Mouse (Mus musculus) T-helper 1 cell (primary cell): ENCODE measurements around the gene Ppm1l.
"Not testable (repeated sequence)": the region's sequence is repeated elsewhere in the genome, so short reads cannot be mapped to it uniquely, and the experiment has no call there.

ENCODE experiments used
- in situ Hi-C: fragments of 300-600 bp; cut with MboI, MseI; formaldehyde crosslinking; loops from one replicate; pipeline ENCODE4 v1.15.1; 2025; ENCODE audit warnings: high pct_unique_total_duplicates

Gene Ppm1l

GRCm38 (mm10) chr3:69532687-69533086, 216.0 kb downstream of the Ppm1l start:
- in situ Hi-C loops = no loop called here

DNA sequence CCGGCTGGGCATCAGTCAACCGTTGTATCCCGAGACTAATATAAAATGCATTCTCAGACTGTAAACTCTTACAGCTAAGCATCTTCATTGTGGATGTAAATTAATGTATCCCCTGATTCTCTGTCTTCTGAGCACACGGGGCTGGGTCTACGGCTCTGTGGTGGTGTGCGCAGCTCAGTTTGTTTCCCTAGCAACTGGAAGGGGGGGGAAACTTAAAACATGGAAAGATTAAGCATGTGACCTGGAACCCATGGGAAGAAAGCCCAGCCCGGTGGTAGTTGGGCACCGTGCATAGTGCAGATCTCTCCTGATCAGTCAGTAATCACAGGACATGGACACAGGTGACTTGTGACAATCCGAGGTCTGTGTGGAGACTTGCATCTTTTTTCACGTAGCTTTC, 218.8 kb downstream of the Ppm1l start:
- in situ Hi-C loops = no loop called here

DNA sequence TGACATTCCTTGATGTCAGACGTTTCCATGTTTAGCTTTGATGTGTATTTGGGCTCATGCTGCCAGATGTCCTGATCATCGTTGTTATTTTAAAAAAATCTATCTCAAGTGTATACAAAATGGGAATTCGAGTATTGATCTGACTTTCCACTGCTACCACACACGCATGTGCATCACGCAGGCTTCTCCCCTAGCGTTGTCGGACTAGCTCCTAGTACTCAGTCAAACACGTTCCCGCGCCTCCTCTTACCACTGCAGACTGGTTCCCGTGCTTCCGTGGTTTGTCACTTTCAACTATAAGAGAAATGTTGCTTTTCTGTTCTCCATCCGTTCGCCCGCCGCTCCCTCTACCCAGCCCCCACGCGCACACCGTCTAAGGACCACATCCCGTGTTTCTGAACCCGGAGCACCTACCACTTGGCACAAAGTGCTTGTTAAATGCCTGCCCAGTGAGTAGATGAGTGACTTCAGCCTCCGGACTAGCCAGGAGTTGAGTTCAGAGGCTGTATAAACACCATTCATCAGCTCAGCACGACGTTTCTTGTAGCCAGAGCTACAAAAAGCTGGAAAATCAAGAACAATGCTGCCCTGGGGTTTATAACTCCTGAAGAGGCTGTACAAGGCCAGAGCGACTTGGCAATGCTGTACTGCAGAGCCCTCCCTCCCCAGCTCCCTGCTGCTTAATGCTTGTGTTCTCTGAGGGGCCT, 219.4 kb downstream of the Ppm1l start:
- in situ Hi-C loops = no loop called here

DNA sequence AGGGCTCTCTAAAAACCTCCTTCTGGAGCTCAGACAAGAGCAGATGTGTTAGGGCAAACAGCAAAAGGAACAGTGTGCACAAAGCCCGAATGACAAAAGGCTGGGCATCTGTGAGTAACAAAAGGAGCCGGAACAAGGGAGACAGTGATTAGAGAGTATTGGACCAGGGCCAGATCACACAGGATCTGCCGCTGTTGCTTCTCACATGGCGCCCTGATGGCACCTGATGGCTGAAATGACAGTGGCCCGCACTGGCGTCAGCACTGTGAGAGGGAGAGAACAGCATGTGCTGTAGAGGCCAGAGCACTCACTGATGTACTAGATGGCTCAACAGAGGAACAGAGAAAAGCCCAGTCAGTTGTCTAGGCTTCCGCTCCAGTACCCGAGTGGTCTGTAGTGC, 226.3 kb downstream of the Ppm1l start:
- in situ Hi-C loops = no loop called here

DNA sequence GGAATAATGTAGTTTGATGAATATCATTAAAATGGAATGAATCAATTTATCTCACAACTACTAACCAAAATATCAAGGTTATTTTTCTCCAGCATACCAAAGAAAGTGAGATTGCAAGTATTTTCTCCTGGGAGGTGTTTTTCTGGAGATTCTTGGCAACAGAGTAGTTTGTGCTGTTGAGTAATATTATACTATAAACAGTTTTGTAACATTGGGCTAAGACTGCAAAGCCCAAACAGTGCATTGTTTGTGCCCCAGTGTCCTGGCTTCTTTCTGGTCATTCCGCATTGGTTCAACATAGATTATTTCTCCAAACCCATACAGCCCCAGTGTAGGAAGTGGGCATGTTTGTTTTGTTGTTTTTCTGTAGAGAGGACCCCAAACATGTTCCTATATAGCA, 227.1 kb downstream of the Ppm1l start:
- in situ Hi-C loops = no loop called here

DNA sequence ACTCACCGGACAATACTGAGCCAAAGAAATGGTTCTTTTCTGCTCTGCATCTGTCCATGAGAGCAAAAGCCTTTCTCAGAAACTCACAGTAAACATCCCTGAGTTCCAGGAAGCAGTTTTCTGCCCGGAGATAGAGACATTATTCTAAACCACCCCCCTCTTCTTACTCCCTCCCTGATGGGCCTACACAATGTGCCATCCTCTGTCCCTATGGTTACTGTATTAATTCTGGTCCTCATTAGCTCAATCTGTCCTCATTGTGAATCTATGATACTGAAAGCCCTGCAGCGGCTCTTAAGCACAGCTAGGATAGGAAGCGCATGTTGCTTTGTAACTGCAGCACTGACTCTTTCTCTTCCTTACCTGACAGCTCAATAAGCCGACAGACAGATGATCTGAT, 228.4 kb downstream of the Ppm1l start:
- in situ Hi-C loops = no loop called here

DNA sequence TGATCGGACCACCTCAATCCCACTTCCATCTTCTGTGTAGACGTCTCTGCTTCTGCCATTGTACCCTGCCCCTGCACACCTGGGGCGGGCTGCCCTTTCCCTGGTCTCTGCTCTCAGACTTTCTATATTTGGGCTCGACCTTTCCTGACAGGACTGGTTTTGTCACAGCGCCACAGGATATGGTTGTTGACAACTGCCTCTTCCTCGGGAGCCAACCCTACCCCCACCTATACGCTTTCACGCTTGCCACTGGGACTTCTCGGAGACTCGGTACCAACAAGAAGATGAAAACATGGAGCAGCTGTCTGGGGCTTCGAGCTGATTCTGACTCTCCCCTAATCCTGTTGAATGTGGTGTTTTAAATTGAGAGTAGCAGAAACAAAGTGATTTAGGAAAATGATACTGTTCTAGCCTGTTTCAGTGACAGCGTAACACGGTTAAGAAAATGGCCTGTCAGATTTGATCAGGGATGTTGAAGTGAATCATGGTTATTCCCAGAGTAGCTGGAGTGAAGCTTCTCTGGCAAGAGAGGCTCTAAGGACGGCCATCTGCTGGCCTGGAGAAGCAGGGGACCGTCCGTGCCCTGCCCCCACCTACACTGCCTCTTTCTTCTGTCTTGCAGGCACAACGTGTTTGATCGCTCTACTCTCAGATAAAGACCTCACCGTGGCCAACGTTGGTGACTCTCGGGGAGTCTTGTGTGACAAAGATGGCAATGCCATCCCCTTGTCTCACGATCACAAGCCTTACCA, 232.2 kb downstream of the Ppm1l start:
- in situ Hi-C loops = no loop called here

DNA sequence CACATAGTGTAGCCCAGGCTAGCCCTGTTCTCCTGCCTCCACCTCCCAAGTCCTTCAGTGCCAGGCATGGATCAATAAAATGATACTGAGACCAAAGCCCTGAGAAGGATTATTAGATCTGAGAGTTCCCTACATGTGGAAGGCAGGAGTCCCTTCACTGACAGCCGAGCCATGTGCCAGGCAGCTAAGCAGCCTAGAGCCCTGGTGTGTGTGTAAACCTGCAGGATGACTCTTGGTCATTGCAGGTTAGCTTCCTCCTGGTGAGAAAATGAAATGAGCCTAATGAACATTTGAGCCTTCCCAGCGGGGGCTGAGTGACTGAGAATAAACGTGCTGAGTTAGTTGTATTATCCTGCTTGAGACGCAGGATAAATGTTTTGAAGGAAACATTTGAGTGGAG, 232.9 kb downstream of the Ppm1l start:
- in situ Hi-C loops = no loop called here

GRCm38 (mm10) chr3:69555511-69555910, 238.8 kb downstream of the Ppm1l start:
- in situ Hi-C loops = no loop called here

- in situ Hi-C loops = no loop called here
Measured at GRCm38 (mm10) chr3:69556092-69556778, 239.6 kb downstream of the Ppm1l start.

DNA sequence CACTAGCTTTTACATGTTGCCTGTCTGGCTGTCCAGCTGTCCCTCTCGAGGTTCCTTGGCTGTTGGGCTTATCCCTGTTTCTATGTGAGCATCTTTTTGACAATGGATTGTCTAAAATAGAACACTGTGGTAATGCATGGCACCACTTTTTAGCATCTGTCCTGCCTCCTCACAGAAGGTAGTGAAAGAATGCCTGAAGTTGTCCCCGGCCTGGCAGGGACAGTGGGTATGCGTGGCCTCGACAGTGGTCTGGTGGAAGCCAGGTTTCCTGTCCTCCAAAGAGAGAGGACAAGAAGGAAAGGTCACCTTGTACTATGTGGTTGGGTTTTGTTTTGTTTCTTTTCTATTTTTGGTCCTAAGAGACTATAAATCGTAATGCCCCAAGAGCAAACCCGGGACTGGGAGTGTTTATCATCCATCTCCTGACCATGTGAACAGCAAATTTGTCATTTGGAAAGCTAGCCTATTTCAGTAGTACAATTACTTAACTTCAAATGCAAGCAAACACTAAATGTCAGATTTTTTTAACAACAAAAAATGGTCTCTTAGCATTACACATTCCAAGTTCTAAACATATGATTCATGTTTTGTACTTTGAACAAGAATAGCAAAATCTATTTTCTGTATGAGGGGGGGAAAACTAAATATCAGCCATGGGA, 242.8 kb downstream of the Ppm1l start:
- in situ Hi-C loops = no loop called here

DNA sequence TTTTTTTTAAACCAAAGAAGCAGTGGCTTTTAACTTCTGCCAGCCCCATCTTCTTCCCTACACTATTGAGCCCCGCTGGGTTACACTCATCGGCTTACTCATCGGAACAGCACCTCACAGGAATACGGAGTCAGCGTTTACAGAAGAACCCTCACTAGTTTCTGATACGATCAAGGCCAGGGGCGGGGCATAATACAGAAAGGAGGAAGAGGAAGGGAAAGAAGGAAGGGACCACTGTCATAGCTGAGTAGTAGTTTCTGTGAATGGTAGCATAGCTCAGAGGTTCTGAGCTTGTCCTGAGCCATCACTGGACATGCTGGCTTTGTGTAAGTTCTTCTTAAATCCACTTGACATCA, 243.3 kb downstream of the Ppm1l start:
- in situ Hi-C loops = no loop called here

GRCm38 (mm10) chr3:69561686-69562085, 245.0 kb downstream of the Ppm1l start:
- in situ Hi-C loops = no loop called here

- in situ Hi-C loops = no loop called here
Measured at GRCm38 (mm10) chr3:69563406-69563805, 246.7 kb downstream of the Ppm1l start.

DNA sequence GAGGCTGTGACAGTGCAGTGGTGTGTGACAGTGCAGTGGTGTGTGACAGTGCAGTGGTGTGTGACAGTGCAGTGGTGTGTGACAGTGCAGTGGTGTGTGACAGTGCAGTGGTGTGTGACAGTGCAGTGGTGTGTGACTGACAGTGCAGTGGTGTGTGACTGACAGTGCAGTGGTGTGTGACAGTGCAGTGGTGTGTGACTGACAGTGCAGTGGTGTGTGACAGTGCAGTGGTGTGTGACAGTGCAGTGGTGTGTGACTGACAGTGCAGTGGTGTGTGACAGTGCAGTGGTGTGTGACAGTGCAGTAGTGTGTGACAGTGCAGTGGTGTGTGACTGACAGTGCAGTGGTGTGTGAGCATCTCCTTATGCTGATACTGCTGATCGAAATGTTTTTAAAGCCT, 248.9 kb downstream of the Ppm1l start:
- in situ Hi-C loops = not testable (repeated sequence)

DNA sequence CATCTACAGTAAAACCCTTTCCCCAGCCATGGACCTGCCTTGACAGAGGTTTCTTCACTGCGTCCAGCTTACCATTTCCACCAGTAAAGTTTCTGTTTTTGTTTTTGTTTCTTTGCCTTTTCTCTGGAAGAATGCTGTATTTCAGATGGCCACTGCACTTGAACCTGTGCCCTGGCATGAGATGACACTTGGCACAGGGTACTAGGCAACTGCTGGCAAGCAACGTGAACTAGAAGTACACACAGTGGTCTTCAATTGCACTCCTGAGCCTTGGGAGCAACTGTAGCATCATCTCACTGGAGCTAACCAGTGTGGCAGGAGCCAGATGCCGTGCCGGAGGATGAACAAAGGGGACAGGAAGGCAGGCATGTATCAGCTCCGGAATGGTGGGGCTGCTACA, 255.9 kb downstream of the Ppm1l start:
- in situ Hi-C loops = loop anchor here (10.0 kb wide), 1 partner anchor 132 kb away; no protein-coding TSS in a partner anchor

DNA sequence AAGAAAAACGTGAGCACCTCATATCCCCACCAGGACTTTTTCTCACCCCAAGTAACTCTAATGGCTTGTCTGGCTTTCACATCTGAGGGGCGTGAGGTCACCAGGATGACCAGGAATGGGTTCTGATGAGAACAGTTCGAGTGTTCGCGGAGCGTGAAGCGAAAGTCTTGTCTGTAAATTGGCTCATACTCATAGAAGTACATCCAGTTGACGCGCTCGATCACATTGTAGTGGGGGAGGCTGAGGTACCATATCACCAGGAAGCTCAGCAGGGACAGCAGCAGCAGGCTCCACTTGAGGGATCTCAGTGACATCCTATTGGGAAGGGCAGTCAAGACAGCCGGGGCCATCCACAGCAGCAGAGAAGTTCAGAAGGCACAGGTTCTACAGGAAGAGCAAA, 258.9 kb downstream of the Ppm1l start:
- in situ Hi-C loops = loop anchor here (10.0 kb wide), 1 partner anchor 129 kb away; no protein-coding TSS in a partner anchor

- in situ Hi-C loops = loop anchor here (10.0 kb wide), 1 partner anchor 128 kb away; no protein-coding TSS in a partner anchor
Measured at GRCm38 (mm10) chr3:69576715-69577114, 260.1 kb downstream of the Ppm1l start.

DNA sequence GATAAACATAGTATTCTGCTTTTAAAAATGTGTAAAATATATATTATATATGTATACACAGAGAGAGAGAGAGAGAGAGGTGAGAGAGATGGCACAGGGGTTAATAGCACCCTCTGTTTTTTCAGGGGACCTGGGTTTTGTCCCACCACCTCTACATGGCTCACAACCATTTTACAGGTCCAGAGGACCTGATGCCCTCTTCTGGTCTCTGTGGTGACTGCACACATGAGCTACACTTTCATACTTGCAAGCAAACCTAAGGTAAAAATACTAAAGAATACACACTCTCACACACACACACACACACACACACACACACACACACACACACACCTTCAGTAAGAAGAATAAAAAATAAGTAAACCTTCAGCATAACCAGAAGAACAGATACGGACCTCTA, 262.1 kb downstream of the Ppm1l start:
- in situ Hi-C loops = loop anchor here (10.0 kb wide), 1 partner anchor 126 kb away; no protein-coding TSS in a partner anchor

DNA sequence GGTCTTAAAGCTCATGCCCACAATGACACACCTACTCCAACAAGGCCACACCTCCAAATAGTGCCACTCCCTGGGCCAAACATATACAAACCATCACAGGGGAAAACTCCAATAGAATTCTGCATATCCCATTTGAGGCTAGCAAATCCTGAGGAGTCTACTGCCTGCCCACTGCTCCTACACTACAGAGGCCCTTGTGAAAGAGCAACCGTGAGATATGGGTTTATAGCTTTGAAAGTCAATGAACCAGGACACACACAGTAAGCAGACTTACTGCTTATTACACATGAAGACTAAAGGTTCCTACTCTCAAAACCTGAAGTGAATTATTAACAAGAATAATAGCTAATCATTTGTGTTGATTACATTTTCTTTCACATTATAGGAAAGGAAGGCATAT, 267.1 kb downstream of the Ppm1l start:
- in situ Hi-C loops = no loop called here

DNA sequence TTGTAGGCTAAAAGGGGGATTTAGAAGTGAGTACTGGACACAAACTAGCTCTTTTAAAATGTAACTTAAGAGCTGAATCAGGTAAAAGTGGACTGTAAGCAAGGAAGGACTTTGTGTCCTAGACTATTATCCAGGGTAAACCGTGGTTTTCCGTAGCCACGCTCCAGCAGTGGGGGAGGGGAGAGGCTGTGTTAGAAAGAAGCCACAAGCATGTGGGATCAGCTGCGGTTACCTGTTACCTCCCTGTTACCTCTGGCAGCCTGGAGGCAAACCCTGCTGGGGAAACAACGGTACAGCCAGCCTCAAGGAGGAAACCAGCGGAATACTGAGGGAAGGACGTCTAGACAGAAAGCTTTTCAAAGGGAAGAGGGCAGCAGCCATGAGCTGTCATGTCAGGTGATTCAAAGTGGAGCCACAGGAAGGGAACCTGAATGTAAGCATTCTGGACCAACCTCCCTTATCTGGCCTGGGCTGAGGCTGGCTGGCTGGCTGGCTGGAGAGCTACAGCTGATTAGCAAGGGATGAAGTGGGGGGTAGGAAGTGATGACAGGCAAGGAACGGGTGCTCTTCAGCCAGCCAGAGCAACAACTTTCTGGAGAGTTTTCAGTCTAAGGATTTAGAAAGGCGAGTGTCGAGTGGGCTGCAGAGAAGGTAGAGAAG, 271.6 kb downstream of the Ppm1l start:
- in situ Hi-C loops = no loop called here

- in situ Hi-C loops = no loop called here
Measured at GRCm38 (mm10) chr3:69593426-69593825, 276.8 kb downstream of the Ppm1l start.
